Mouse (Mus musculus) lung, postnatal 4 days (tissue): ENCODE measurements around the gene Pitpnm2.

ENCODE experiments used
- DNase-seq, 2 experiments: peaks; one replicate each; pipeline ENCODE4 v3.0.0; 2021

Gene Pitpnm2

GRCm38 (mm10) chr5:124086876-124087275 lies 162.7 kb downstream of the Pitpnm2 start:
- DNase-seq: no peak

DNA sequence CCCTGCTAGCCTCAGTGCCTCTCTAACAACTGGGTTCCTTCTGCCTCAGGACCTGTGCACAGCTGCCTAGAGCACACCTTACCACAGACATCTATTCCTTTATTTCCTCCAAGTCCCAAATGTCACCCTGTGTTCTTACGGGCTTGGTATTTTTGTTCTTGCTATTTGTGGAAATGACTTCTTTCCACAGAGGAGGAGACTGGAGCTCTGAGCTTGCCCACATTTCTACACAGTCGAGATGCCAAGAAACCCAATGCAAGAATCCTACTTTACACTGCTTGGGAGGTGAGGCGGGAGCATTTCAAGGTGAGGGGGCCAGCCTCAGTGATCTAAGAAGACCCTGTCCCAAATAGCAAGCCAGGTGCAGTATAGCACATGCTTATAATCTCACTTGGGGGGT lies 164.0 kb downstream of the Pitpnm2 start:
- no peak for DNase-seq

DNA sequence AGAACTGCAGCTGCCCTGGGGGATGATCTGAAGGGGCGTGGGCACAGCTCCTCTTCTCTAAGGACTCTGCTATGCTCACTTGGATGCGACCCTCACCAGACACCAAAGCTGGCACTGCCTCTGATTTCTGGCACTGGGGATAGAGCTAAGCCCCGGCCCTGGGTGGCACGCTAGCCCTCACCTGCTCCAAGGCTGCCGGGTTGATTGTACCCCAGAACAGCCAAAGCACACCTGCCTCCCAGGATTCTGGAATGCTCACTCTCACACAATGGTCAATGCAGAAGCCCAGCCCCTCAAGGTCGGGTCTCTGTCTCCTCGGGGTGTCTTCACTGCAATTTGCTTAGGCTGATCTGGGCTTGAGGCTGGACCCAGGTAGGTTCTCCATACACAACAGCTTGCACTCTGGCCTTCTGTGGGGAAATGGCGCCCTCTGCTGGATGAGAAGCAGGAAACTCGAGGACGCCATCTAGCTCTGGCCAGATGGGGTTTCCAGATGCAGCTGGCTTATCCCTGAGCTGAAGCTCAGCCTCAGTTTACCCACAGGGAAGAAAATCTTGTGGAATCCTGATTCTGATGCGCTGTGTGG lies 164.9 kb downstream of the Pitpnm2 start:
- DNase-seq: peak; percentile 79 to 89

GRCm38 (mm10) chr5:124083850-124084587 lies 165.5 kb downstream of the Pitpnm2 start:
- DNase-seq: peak in 1 of 2 experiments; percentile 23

GRCm38 (mm10) chr5:124082941-124083688 lies 166.4 kb downstream of the Pitpnm2 start:
- no peak for DNase-seq

GRCm38 (mm10) chr5:124082447-124082846 lies 167.1 kb downstream of the Pitpnm2 start:
- DNase-seq: no peak

DNA sequence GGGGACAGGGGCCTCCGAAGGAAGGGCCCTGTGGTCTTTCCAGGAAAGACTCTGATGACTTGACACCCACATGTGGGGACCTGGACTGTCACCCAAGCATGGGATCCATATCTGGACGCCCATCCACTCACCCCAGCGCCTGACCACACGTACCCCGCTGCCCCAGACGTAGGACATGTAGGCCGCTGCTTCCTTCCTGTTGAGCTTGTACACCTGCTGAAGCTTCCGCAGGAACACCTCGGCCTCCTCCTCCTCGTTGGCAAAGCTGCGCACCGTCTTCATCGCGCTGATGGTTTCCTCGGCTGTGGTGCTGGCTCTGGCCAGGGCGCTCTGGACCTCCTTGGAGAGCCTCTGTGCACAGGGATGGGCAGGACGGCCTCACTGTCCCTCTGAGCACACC lies 169.7 kb downstream of the Pitpnm2 start:
- DNase-seq: no peak

DNA sequence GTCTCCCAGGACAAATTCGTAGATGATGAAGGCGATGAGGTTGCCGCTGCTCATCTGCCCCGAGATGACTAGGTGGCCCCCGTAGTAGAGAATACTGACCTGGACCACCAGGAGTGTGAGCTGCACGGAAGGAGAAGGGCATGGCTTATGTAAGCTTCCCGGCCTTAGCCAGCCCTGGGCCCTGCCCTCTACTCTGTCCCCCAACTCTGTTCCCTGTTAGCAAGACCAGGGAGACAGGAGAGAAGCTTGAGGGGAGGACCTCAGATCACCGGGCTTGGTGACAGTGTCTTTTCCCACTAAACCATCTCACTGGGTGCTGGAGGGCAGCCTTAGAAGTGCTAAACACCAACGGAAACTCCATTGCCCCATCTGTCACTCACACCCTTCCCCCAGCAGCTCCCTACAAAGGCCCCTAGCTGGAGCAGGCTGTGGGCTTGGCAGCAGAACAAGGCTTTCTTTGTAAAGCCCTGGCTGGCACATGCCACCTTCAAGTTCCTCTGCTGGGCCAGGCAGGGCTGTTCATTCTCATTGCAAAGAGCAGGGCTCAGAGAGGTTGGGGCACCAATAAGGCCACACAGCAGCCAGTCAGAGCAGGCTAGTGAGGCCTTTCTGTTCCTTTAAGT lies 170.7 kb downstream of the Pitpnm2 start:
- DNase-seq: peak in 1 of 2 experiments; percentile 57

DNA sequence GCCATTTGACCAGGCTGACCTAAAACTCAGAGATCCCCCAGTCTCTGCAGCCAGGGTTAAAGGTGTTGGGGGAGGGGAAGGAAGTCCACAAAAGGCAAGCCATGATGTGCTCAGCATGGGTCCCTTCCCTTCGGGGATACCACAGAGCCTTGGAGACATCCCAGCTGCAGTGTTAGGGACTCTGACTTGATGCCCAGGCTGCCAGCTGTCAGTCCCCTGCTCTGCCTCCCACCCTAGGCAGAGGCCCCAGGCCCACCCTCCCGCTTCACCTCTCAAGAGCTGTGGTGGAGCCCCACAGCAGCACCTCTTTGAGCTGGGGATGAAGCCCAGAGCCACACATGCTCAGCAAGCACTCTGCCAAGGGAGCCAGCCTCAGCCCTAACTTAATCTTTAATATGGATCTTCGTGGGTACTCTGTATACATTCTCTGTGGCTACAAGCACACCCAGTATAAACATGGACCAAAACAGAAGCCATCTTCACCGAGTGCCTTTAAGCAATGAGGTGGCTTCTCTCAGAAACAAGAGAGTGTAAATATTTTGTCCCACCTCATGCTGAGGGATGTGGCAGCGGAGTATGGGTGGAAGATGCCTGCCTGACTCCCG lies 171.6 kb downstream of the Pitpnm2 start:
- no peak for DNase-seq

- no peak for DNase-seq
Observed at GRCm38 (mm10) chr5:124077241-124077640, 172.3 kb downstream of the Pitpnm2 start.

- DNase-seq: no peak
Observed at GRCm38 (mm10) chr5:124076559-124076958, 173.0 kb downstream of the Pitpnm2 start.

GRCm38 (mm10) chr5:124075716-124076115 lies 173.8 kb downstream of the Pitpnm2 start:
- no peak for DNase-seq

DNA sequence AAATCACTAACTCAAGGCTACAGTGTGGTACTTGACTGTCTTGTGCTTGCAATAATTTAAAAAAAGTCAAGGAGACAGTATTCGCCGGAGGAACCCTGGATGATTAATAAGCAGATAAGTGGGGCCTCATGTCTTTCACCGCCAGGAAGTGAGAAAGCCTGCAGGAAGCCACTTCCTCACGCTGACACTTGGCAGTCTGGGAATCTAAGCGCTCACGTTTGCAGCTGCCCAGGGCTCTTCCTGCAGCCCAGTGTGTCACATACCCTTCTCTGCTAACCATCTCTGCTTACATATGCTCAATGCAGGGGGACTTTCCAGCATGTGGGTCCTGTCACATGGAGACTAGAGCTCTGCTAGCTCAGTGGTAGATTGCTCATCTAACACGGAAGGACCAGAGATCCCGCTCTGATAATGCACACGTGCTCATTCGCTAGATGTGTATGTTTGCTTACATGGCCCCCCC lies 174.7 kb downstream of the Pitpnm2 start:
- DNase-seq: peak in 1 of 2 experiments; percentile 56

GRCm38 (mm10) chr5:124073682-124074081 lies 175.9 kb downstream of the Pitpnm2 start:
- DNase-seq: no peak

GRCm38 (mm10) chr5:124069657-124070056 lies 179.9 kb downstream of the Pitpnm2 start:
- no peak for DNase-seq
